Mouse (Mus musculus) stomach, embryonic 16.5 days (tissue): Measurements from ENCODE around the gene Syt14. TPM values are rescaled to one million over a fixed set of nuclear protein-coding genes. Genes with fewer than 3 reads are reported as not detected.

Source experiments
- ATAC-seq: fragments of 200-750 bp; cut with Nextera tagmentation; 2 replicates; pipeline ENCODE4 v1.8.0; 2017; ENCODE audit warnings: moderate number of reproducible peaks, moderate TSS enrichment; ENCODE audit not compliant: insufficient read depth, low FRiP score
- H3K27ac ChIP-seq: fragments of 300-500 bp; sonication (generic); 2 replicates; pipeline ENCODE4 v1.5.1; 2014; ENCODE audit warnings: low read length
- H3K27me3 ChIP-seq: fragments of 300-500 bp; sonication (generic); 2 replicates; pipeline ENCODE4 v1.6.1; 2014; ENCODE audit warnings: low read length, control low read depth, mixed read lengths; ENCODE audit not compliant: control insufficient read depth, insufficient read depth
- H3K36me3 ChIP-seq: fragments of 300-500 bp; sonication (generic); 2 replicates; pipeline ENCODE4 v1.6.1; 2014; ENCODE audit warnings: low read length; ENCODE audit not compliant: control insufficient read depth, insufficient read depth
- H3K4me1 ChIP-seq: fragments of 300-500 bp; sonication (generic); 2 replicates; pipeline ENCODE4 v1.6.1; 2014; ENCODE audit warnings: low read length, control low read depth, mixed read lengths; ENCODE audit not compliant: control insufficient read depth, insufficient read depth
- H3K4me2 ChIP-seq: fragments of 300-500 bp; sonication (generic); 2 replicates; pipeline ENCODE4 v1.6.1; 2014; ENCODE audit warnings: low read depth, low read length, mixed read lengths
- H3K4me3 ChIP-seq: fragments of 300-500 bp; sonication (generic); replicated peaks from 2 replicates; pipeline ENCODE4 v1.5.1; 2014; ENCODE audit warnings: mild to moderate bottlenecking, low read length
- H3K9ac ChIP-seq: fragments of 300-500 bp; sonication (generic); 2 replicates; pipeline ENCODE4 v1.6.1; 2014; ENCODE audit warnings: low read length
- H3K9me3 ChIP-seq: fragments of 300-500 bp; sonication (generic); replicated peaks from 2 replicates; pipeline ENCODE4 v1.6.1; 2016; ENCODE audit warnings: low read length, control low read depth; ENCODE audit not compliant: control insufficient read depth
- WGBS: fragments of 180-500 bp; shearing (Covaris S2); extraction: QIAGEN DNeasy Blood & Tissue Kit; methylation state at CpG from one replicate; pipeline ENCODE4 v1.1.7; 2014; 5-methylcytosine and 5-hydroxymethylcytosine counted together
- polyA plus RNA-seq: library from polyadenylated mRNA; unstranded; fragments of >200 nt; fragmentation: Nextera tagmentation; extraction: Ambion mirVana; gene quantifications from 2 replicates; pipeline ENCODE4 v1.2.1, GENCODE M21; 2015

Syt14 gene
- polyA plus RNA-seq, 1 experiment from 2014 or later, result 1.3 TPM

DNA sequence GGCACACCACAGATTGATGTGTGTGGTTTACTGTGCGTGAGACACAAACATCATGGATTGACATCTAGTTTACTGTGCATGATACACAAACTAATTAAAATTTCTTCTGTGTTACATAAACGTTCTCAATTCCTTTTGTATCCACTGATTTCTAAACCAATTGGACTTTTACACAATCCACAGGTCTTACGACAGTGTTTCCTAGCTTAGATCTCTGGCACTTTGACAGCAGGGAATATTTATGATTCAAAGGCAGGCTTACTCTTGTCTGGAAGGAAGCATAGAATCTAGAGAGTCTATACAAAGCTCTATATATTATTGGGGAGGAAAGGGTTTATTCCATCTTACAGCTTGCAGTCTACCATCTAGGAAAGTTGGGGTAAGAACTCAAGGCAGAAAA lies 171.1 kb downstream of the Syt14 start:
- WGBS, result 54% methylated on average over 3 of the region's 3 CpGs
- no peak overlapping the region for H3K4me2 ChIP-seq
- no peak overlapping the region for H3K4me3 ChIP-seq
- ATAC-seq, result no peak
- no peaks in the 10 kb centered on the region for H3K27me3 ChIP-seq
- H3K9me3 ChIP-seq, result no peaks in the 10 kb centered on the region
- H3K27ac ChIP-seq, result no peak overlapping the region
- H3K9ac ChIP-seq, result no peak overlapping the region
- no peaks in the 10 kb centered on the region for H3K36me3 ChIP-seq
- H3K4me1 ChIP-seq, result no peaks in the 10 kb centered on the region; the same call in 1 of the 2 replicates

DNA sequence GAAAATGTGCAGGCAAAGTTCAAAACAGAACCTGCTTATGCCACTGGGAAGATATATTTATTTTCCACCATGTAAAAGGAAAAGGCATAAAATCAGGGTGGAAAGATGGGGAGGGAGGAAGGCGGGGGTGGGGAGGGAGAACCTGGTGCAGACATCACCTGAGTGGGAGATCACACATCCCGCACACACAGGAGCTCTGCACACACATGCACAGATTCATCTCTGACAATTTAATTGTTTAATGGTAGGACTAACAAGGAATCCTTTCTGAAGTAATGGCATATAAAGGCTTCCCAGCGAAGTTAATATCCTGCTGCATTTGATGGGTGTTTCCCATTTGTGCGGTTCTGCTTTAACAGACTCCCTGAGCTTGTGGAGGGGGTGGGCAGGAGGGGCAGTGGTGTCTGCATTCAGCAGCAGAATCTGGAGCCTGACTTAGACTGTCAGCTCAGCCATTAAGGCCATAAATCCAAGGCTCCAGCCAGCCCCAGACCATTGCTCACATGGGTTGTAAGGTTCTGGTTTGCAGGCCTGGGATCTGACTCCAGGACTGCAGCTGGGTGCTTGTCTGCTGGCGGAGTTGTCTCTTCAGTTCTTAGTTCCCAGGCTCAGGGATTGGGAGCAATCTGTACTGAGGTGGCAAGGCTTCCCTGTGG lies 174.1 kb downstream of the Syt14 start:
- no peak overlapping the region for H3K27ac ChIP-seq
- ATAC-seq, result no peak
- no peak overlapping the region for H3K4me3 ChIP-seq
- no peaks in the 10 kb centered on the region for H3K27me3 ChIP-seq
- H3K9me3 ChIP-seq, result no peaks in the 10 kb centered on the region
- H3K4me1 ChIP-seq, result peaks cover under 1% of the 10 kb centered on the region
- no peak overlapping the region for H3K9ac ChIP-seq
- H3K4me2 ChIP-seq, result no peak overlapping the region
- WGBS, result 57% methylated on average over 5 of the region's 5 CpGs
- no peaks in the 10 kb centered on the region for H3K36me3 ChIP-seq

DNA sequence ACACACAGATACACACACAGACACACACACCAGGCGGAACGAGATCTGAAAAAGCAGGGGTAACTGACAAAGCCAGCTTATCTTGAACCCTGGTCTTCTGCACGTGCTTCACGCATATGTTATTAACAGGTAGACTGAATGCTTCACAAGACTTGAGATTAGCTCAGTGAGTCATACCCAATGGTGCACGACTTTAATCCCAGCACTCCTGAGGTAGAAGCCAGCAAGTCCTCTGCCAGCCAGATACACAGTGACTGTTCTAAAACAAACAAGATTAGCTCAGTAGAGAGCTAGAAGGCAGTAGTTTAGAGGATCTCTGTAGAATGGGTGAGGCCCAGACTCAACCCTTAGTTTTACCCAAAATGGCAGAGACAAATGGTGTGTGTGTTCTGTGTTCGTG lies 175.3 kb downstream of the Syt14 start:
- no peak overlapping the region for H3K4me2 ChIP-seq
- H3K27ac ChIP-seq, result no peak overlapping the region
- 57% methylated on average over 6 of the region's 6 CpGs for WGBS
- no peaks in the 10 kb centered on the region for H3K27me3 ChIP-seq
- no peaks in the 10 kb centered on the region for H3K9me3 ChIP-seq
- peak; percentile 79 for ATAC-seq
- peaks cover 6% of the 10 kb centered on the region for H3K4me1 ChIP-seq
- H3K4me3 ChIP-seq, result no peak overlapping the region
- no peaks in the 10 kb centered on the region for H3K36me3 ChIP-seq
- H3K9ac ChIP-seq, result no peak overlapping the region

- no peak for ATAC-seq
- 76% methylated on average over 5 of the region's 5 CpGs for WGBS
- H3K9me3 ChIP-seq, result no peaks in the 10 kb centered on the region
- peaks cover 17% of the 10 kb centered on the region for H3K4me1 ChIP-seq
- H3K4me3 ChIP-seq, result no peak overlapping the region
- no peak overlapping the region for H3K27ac ChIP-seq
- no peak overlapping the region for H3K9ac ChIP-seq
- H3K4me2 ChIP-seq, result no peak overlapping the region
- no peaks in the 10 kb centered on the region for H3K36me3 ChIP-seq
- H3K27me3 ChIP-seq, result no peaks in the 10 kb centered on the region
These were observed 178.0 kb downstream of the Syt14 start for GRCm38 (mm10) chr1:192857582-192857981.

DNA sequence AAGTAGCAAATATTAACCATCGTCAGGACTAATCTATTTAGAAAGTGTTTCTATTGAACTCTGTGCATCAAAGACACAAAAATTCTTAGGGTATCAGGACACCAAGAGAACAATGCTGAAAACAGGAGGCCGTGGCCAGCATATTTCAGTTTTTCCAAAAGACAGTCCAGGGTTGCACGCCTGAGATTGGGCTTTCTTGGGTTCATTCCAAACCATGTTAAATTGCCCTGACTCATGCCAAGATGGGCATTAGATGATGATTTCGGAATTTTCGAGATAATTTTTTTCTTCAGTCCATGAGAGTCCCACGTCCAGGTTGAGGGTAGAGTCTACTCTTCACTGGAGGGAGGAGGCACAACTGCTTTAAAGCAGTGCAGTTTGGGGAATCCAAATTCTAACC lies 178.6 kb downstream of the Syt14 start:
- Histone ChIP-seq H3K36me3 (no peaks in the 10 kb centered on the region), H3K27me3 (no peaks in the 10 kb centered on the region), H3K27ac (no peak overlapping the region), H3K9me3 (no peaks in the 10 kb centered on the region), H3K4me1 (peaks cover 23% of the 10 kb centered on the region), H3K4me3 (no peak overlapping the region), H3K9ac (no peak overlapping the region), H3K4me2 (no peak overlapping the region)
- no peak for ATAC-seq
- WGBS, result 72% methylated on average over 6 of the region's 6 CpGs

- Histone ChIP-seq H3K4me3 (no peak overlapping the region), H3K4me2 (peak overlapping the region; percentile 55; the same call in 1 of the 2 replicates), H3K9ac (no peak overlapping the region)
These were observed 179.2 kb downstream of the Syt14 start for GRCm38 (mm10) chr1:192856411-192856810.

GRCm38 (mm10) chr1:192855474-192856230 lies 179.9 kb downstream of the Syt14 start, which contains the start of gene Sertad4:
TSS of gene Sertad4 (minus strand) at chr1:192855756.
- H3K27me3 ChIP-seq, result no peaks in the 10 kb centered on the region
- peak within 1 kb of the TSS; percentile 80 for H3K4me3 ChIP-seq
- peak within 1 kb of the TSS; percentile 92 for H3K27ac ChIP-seq
- H3K4me2 ChIP-seq, result peak within 1 kb of the TSS; percentile 55
- no peaks in the 10 kb centered on the region for H3K36me3 ChIP-seq
- H3K4me1 ChIP-seq, result peaks cover 33% of the 10 kb centered on the region
- peak; percentile 71; the same call in 1 of the 2 replicates for ATAC-seq
- peak within 1 kb of the TSS; percentile 94 for H3K9ac ChIP-seq
- WGBS, result under 1% methylated on average over 74 of the region's 75 CpGs
- H3K9me3 ChIP-seq, result no peaks in the 10 kb centered on the region

More at GRCm38 (mm10) chr1:192856411-192856810, 179.2 kb downstream of the Syt14 start:
- Histone ChIP-seq H3K4me1 (peaks cover 26% of the 10 kb centered on the region), H3K27me3 (no peaks in the 10 kb centered on the region), H3K27ac (no peak overlapping the region), H3K9me3 (no peaks in the 10 kb centered on the region), H3K36me3 (no peaks in the 10 kb centered on the region)
- 29% methylated on average over 10 of the region's 10 CpGs for WGBS
- ATAC-seq, result no peak

GRCm38 (mm10) chr1:192854819-192855271 lies 180.7 kb downstream of the Syt14 start:
- WGBS, result under 1% methylated on average over 31 of the region's 45 CpGs
- peak overlapping the region; percentile 94 for H3K9ac ChIP-seq
- ATAC-seq, result peak; percentile 59
- no peaks in the 10 kb centered on the region for H3K27me3 ChIP-seq
- peak overlapping the region; percentile 92 for H3K27ac ChIP-seq
- no peaks in the 10 kb centered on the region for H3K9me3 ChIP-seq
- peak overlapping the region; percentile 55 for H3K4me2 ChIP-seq
- peak overlapping the region; percentile 80 for H3K4me3 ChIP-seq
- no peaks in the 10 kb centered on the region for H3K36me3 ChIP-seq
- peaks cover 36% of the 10 kb centered on the region for H3K4me1 ChIP-seq
